Mouse (Mus musculus) kidney, postnatal 0 days (tissue): ENCODE results near the gene Cpeb1. TPM values are rescaled to one million over a fixed set of nuclear protein-coding genes. Genes with fewer than 3 reads are reported as not detected.
A peak's percentile ranks its signal among the peaks of the same experiment; 100 is the strongest.

Experiments used
- ATAC-seq: fragments of 200-750 bp; cut with Nextera tagmentation; replicated peaks from 2 replicates; pipeline ENCODE4 v1.8.0; 2017; ENCODE audit warnings: low read depth, moderate number of reproducible peaks, moderate TSS enrichment, moderate library complexity; ENCODE audit not compliant: low FRiP score
- DNase-seq: peaks from one replicate; pipeline ENCODE4 v3.0.0-alpha.2; 2016; ENCODE audit warnings: low spot score
- H3K27ac ChIP-seq: fragments of 300-500 bp; sonication (generic); 2 replicates; pipeline ENCODE4 v1.5.1; 2014; ENCODE audit warnings: mild to moderate bottlenecking
- H3K27me3 ChIP-seq: fragments of 300-500 bp; sonication (generic); 2 replicates; pipeline ENCODE4 v1.6.1; 2014; ENCODE audit warnings: low read length, mixed read lengths; ENCODE audit not compliant: insufficient read depth
- H3K36me3 ChIP-seq: fragments of 300-500 bp; sonication (generic); 2 replicates; pipeline ENCODE4 v1.6.1; 2014; ENCODE audit warnings: low read length, mixed read lengths; ENCODE audit not compliant: insufficient read depth
- H3K4me1 ChIP-seq: fragments of 300-500 bp; sonication (generic); replicated peaks from 2 replicates; pipeline ENCODE4 v1.6.1; 2014; ENCODE audit warnings: antibody characterized with exemption, low read length, mixed read lengths; ENCODE audit not compliant: insufficient read depth
- H3K4me2 ChIP-seq: fragments of 300-500 bp; sonication (generic); 2 replicates; pipeline ENCODE4 v1.6.1; 2014; ENCODE audit warnings: mild to moderate bottlenecking, low read length, moderate library complexity, mixed read lengths
- H3K4me3 ChIP-seq: fragments of 300-500 bp; sonication (generic); replicated peaks from 2 replicates; pipeline ENCODE4 v1.5.1; 2014; ENCODE audit warnings: low read depth, low read length
- H3K9ac ChIP-seq: fragments of 300-500 bp; sonication (generic); 2 replicates; pipeline ENCODE4 v1.6.1; 2014; ENCODE audit warnings: low read depth, low read length
- H3K9me3 ChIP-seq: fragments of 300-500 bp; sonication (generic); replicated peaks from 2 replicates; pipeline ENCODE4 v1.6.1; 2016; ENCODE audit warnings: low read length, inconsistent platforms, mixed read lengths
- CTCF ChIP-seq: IDR thresholded peaks from 2 replicates; pipeline ENCODE4 v1.5.1; 2016; ENCODE audit warnings: antibody characterized with exemption, low read depth, mild to moderate bottlenecking, moderate library complexity
- WGBS: fragments of 180-500 bp; shearing (Covaris S2); extraction: QIAGEN DNeasy Blood & Tissue Kit; methylation state at CpG from one replicate; pipeline ENCODE4 v1.1.7; 2014; 5-methylcytosine and 5-hydroxymethylcytosine counted together
- polyA plus RNA-seq: library from polyadenylated mRNA; unstranded; fragments of >200 nt; fragmentation: Nextera tagmentation; extraction: Ambion mirVana; gene quantifications from 2 replicates; pipeline ENCODE4 v1.2.1, GENCODE M21; 2015

The Cpeb1 gene
- 0.39 and 0.80 TPM in 2 replicates for polyA plus RNA-seq

DNA sequence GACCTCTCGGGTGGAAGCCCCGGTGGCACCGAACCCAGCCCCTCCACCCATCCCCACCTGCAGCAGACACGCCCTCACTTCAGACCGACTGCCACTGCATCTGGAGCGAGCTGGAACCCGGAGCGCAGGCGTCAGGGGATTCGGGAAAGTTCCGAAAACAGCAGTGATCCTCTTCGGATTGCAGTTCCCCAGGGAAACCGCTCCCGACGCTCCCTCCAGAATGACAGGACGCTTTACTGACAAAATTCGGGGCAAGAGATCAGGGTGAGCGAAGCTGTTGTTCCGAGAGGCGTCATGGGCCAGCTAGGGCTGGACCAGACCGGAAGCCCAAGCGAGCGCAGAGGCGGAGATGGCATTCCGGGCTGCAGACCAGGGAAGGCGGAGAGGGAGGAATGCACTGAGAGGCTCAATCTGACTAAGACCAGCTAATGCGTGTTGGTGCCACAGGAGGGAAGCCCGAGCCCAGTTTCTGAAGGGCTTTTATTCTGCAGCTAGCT is at the start of gene Cpeb1:
TSS of gene Cpeb1 (minus strand) at position 311 of the 497 bp plus-strand sequence.
- ATAC-seq (peak; percentile 75), DNase-seq (peak; percentile 76)
- H3K36me3 ChIP-seq: no peaks in the 10 kb centered on the region
- TF ChIP-seq CTCF: peak; percentile 54
- H3K9ac ChIP-seq: peak within 1 kb of the TSS; percentile 47; the same call in 1 of the 2 replicates
- H3K4me3 ChIP-seq: peak within 1 kb of the TSS; percentile 48
- peak within 1 kb of the TSS; percentile 88 for H3K4me2 ChIP-seq
- H3K4me1 ChIP-seq: peaks cover 13% of the 10 kb centered on the region
- H3K27me3 ChIP-seq: peaks cover 42% of the 10 kb centered on the region
- H3K9me3 ChIP-seq: no peaks in the 10 kb centered on the region
- no peak within 1 kb of the TSS for H3K27ac ChIP-seq
- under 1% methylated on average over 28 of the region's 28 CpGs for WGBS

DNA sequence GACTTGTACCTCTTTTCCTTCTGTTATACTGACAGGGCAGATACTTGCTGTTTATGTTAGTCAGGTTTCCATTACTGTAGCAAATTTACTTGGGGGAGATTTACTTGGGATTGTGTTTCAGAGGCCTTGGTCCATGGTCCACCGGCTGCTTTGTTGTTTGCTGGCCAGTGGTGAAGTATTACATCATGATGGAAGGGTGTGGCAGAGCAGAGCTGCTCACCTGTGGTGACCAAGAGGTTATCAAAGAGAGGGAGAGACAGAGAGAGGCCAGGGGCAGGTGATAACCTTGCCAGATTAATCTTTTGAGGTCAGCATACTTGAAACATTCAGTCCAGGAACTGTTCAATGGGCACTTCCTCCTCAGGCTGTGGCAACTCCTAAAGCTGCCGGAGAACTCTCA is 45.8 kb upstream of the Cpeb1 start:
- H3K9ac ChIP-seq: no peak overlapping the region
- no peak overlapping the region for H3K4me2 ChIP-seq
- no peak for ATAC-seq
- no peaks in the 10 kb centered on the region for H3K36me3 ChIP-seq
- H3K4me1 ChIP-seq: no peaks in the 10 kb centered on the region
- H3K27me3 ChIP-seq: no peaks in the 10 kb centered on the region
- 62% methylated on average over 2 of the region's 2 CpGs for WGBS
- no peak overlapping the region for H3K27ac ChIP-seq
- DNase-seq: no peak
- H3K9me3 ChIP-seq: no peaks in the 10 kb centered on the region
- no peak for TF ChIP-seq CTCF
- no peak overlapping the region for H3K4me3 ChIP-seq

DNA sequence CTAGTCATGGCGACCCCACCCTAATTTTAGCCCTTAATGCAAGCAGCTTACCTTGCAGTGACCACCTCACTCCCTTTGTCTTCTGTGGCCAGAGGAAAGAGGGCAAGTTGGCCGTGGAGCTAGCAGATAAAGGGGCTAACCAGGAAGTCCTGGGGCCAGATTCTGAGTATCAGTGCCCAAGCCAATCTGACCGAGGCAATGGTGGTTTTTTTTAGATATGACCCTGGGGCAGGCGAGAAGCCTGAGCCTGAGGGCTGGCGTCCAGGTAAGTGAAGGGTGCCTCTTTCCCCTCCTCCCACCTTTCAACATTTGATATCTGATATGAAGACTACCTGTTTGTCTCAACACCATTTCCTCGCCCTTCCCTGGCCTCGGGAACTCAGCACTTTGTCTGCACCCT is 42.9 kb upstream of the Cpeb1 start, which contains the start of gene BC048679:
TSS of gene BC048679 (minus strand) at position 101 of the 400 bp plus-strand sequence.
- Histone ChIP-seq H3K4me1 (no peaks in the 10 kb centered on the region), H3K9ac (no peak within 1 kb of the TSS), H3K27ac (no peak within 1 kb of the TSS), H3K4me3 (no peak within 1 kb of the TSS), H3K9me3 (no peaks in the 10 kb centered on the region), H3K4me2 (no peak within 1 kb of the TSS), H3K27me3 (0 out of 2 replicates have a peak, but pooled peaks cover 3% of the 10 kb centered on the region), H3K36me3 (no peaks in the 10 kb centered on the region)
- WGBS: 63% methylated on average over 7 of the region's 7 CpGs
- DNase-seq (no peak), ATAC-seq (no peak)
- TF ChIP-seq CTCF: no peak

DNA sequence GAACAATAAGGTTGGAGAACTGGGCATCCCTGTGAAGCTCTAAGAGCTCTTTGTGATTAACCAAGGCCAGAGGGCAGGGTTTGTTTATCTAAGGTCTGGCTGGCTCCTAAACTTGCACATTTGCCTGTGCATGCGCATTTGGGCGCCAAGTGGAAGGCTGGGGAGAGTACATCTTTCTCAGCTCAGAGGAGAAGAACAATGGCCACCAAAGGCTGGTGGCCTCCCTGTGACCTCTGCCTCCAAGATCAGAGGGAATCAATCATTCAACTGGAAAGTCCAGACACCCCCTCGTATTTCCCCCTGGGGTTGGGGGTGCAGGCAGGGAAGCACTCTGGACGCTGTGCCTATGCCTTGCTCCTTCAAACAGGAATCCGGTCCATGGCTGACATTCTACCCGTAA is 41.9 kb upstream of the Cpeb1 start:
- 0 out of 2 replicates have a peak, but pooled peaks cover 3% of the 10 kb centered on the region for H3K27me3 ChIP-seq
- WGBS: 29% methylated on average over 6 of the region's 6 CpGs
- no peak for DNase-seq
- TF ChIP-seq CTCF: no peak
- no peak overlapping the region for H3K4me3 ChIP-seq
- no peak overlapping the region for H3K4me2 ChIP-seq
- H3K9me3 ChIP-seq: no peaks in the 10 kb centered on the region
- no peak overlapping the region for H3K9ac ChIP-seq
- no peak overlapping the region for H3K27ac ChIP-seq
- ATAC-seq: no peak
- H3K36me3 ChIP-seq: no peaks in the 10 kb centered on the region
- no peaks in the 10 kb centered on the region for H3K4me1 ChIP-seq

DNA sequence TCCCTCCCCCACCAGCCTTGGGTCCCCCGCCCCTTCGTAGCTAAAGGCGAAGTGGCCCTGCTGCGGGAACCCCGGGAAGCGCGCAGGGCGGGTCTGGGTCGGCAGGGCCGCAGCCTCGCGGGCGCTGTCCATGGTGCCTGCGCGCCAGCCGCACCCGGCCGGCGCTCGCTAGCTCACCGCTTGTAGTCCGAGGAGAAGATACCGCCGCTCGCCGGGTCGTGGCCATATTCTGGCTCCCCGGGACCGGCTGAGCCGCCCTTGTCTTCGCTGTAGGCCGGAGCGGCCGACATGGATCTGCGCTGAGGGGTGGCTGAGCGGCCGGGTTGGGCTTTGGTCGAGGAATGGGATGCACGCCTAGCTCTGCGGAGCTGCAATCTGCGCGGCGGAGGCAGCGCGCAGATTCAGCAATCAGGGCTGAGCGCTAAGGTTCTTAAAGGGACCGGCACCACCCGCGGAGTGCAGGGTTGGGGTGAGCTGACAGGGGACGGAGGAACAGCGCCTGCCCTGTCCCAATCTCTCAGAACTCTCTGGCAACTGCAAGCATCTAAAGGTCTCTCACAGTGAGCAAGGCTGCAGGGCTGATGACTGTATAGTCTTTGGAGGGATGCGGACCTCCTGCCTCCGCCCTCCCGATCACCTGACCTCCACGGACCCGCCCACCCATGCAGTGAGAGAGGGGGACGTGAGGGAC is 38.2 kb upstream of the Cpeb1 start, which contains the start of gene Ap3b2:
TSS of gene Ap3b2 (minus strand) at position 595 of the 691 bp plus-strand sequence.
- peak within 1 kb of the TSS; percentile 39 for H3K4me3 ChIP-seq
- no peaks in the 10 kb centered on the region for H3K4me1 ChIP-seq
- ATAC-seq (peak; percentile 81), DNase-seq (peak; percentile 87)
- H3K27me3 ChIP-seq: 0 out of 2 replicates have a peak, but pooled peaks cover 3% of the 10 kb centered on the region
- no peak for TF ChIP-seq CTCF
- H3K4me2 ChIP-seq: peak within 1 kb of the TSS; percentile 80
- H3K27ac ChIP-seq: no peak within 1 kb of the TSS
- H3K9ac ChIP-seq: no peak within 1 kb of the TSS
- H3K9me3 ChIP-seq: no peaks in the 10 kb centered on the region
- under 1% methylated on average over 54 of the region's 57 CpGs for WGBS
- no peaks in the 10 kb centered on the region for H3K36me3 ChIP-seq

DNA sequence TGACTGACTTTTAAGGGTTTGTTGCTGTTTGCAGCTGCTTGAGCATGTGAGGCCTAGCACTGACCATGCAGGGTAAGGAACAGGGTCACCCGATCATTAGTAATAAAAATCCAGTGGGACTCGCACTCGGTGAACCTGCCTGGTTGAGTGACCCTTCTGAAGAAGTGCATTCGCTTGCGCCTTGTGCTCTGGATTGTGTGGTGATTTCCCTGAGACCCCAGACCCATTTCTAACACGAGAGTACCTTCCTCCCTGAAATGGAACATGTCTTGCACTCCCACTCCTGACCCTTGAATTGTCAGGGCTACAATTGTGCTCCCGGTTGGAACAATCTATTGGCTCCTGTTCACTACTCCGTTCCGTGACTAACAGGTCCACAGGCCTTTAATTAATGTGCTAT is 37.4 kb upstream of the Cpeb1 start:
- H3K4me1 ChIP-seq: no peaks in the 10 kb centered on the region
- TF ChIP-seq CTCF: no peak
- H3K4me3 ChIP-seq: no peak overlapping the region
- no peak overlapping the region for H3K9ac ChIP-seq
- no peak overlapping the region for H3K27ac ChIP-seq
- H3K27me3 ChIP-seq: 0 out of 2 replicates have a peak, but pooled peaks cover 3% of the 10 kb centered on the region
- H3K36me3 ChIP-seq: no peaks in the 10 kb centered on the region
- no peak for DNase-seq
- WGBS: 44% methylated on average over 9 of the region's 9 CpGs
- no peak for ATAC-seq
- peak overlapping the region; percentile 80; the same call in 1 of the 2 replicates for H3K4me2 ChIP-seq
- H3K9me3 ChIP-seq: no peaks in the 10 kb centered on the region
